Mouse (Mus musculus) heart, adult 2 months (tissue): ENCODE results near the gene Nfkbil1. TPM values are rescaled to one million over a fixed set of nuclear protein-coding genes. Genes with fewer than 3 reads are reported as not detected.

ENCODE experiments used
- DNase-seq, 2 experiments: peaks; one replicate each; pipeline ENCODE4 v3.0.0; 2021
- H3K27ac ChIP-seq: fragments of 200-600 bp; 2 replicates; pipeline ENCODE4 v1.8.1; 2022
- H3K27me3 ChIP-seq: fragments of 200-500 bp; 2 replicates; pipeline ENCODE4 v1.6.1; 2012; ENCODE audit warnings: mild to moderate bottlenecking, low read length, inconsistent platforms, mixed read lengths; ENCODE audit not compliant: control insufficient read depth, insufficient read depth
- H3K36me3 ChIP-seq: fragments of 200-500 bp; 2 replicates; pipeline ENCODE4 v1.6.1; 2012; ENCODE audit warnings: low read length, inconsistent platforms; ENCODE audit not compliant: control insufficient read depth, insufficient read depth
- H3K4me1 ChIP-seq: fragments of 200-500 bp; 2 replicates; pipeline ENCODE4 v1.6.1; 2011; ENCODE audit warnings: low read length; ENCODE audit not compliant: control insufficient read depth, insufficient read depth
- H3K4me3 ChIP-seq: fragments of 200-600 bp; 2 replicates; pipeline ENCODE4 v1.8.1; 2022
- H3K79me2 ChIP-seq: fragments of 200-500 bp; replicated peaks from 2 replicates; pipeline ENCODE4 v1.6.1; 2012; ENCODE audit warnings: mild to moderate bottlenecking, inconsistent platforms, low read length, moderate library complexity, mixed read lengths; ENCODE audit not compliant: control insufficient read depth, insufficient read depth
- H3K9ac ChIP-seq: fragments of 200-500 bp; 2 replicates; pipeline ENCODE4 v1.6.1; 2012; ENCODE audit warnings: low read depth, mild to moderate bottlenecking, control low read depth, inconsistent platforms, low read length, mixed read lengths
- CTCF ChIP-seq: fragments of 200-600 bp; IDR thresholded peaks from 2 replicates; pipeline ENCODE4 v1.8.1; 2022; ENCODE audit warnings: antibody characterized with exemption, mild to moderate bottlenecking, moderate library complexity
- EP300 ChIP-seq: fragments of 200-500 bp; IDR thresholded peaks from 2 replicates; pipeline ENCODE4 v1.6.1; 2011; ENCODE audit warnings: low read depth, low read length, control low read depth; ENCODE audit not compliant: insufficient read depth
- POLR2A ChIP-seq: fragments of 200-500 bp; IDR thresholded peaks from 2 replicates; pipeline ENCODE4 v1.6.1; 2011; ENCODE audit warnings: mild to moderate bottlenecking, low read depth, low read length, control low read depth; ENCODE audit not compliant: insufficient read depth
- WGBS: fragments of 180-500 bp; shearing (Covaris S2); methylation state at CpG from one replicate; pipeline ENCODE4 v1.1.7; 2018; 5-methylcytosine and 5-hydroxymethylcytosine counted together
- intact Hi-C: fragments of 180-260 bp; cut with DNase I; formaldehyde crosslinking; loops from one replicate; pipeline ENCODE4 v1.15.1; 2025
- polyA plus RNA-seq: library from polyadenylated mRNA; depleted of rRNA; stranded (reverse); fragments of >200 nt; gene quantifications from 2 replicates; pipeline ENCODE4 v1.2.3, GENCODE M21; 2012
- total RNA-seq, 2 experiments: library from RNA; stranded (reverse); gene quantifications; 2 replicates each; pipeline ENCODE4 v1.2.3; 2021

Nfkbil1 gene
- total and polyA plus RNA-seq, 3 experiments: 5.0 to 8.2 (median 6.5) TPM

GRCm38 (mm10) chr17:35257378-35257777, 21.8 kb upstream of the Nfkbil1 start:
- peak overlapping the region; percentile 89 for H3K27ac ChIP-seq
- TF ChIP-seq CTCF (no peak), POLR2A (no peak), EP300 (no peak)
- H3K4me1 ChIP-seq: no peaks in the 10 kb centered on the region; the same call in 1 of the 2 replicates
- no peak overlapping the region for H3K4me3 ChIP-seq
- intact Hi-C loops: loop anchor here (5.0 kb wide), 1 partner anchor 35 kb away; no protein-coding TSS in a partner anchor
- no peaks in the 10 kb centered on the region for H3K36me3 ChIP-seq
- no peaks in the 10 kb centered on the region for H3K79me2 ChIP-seq
- WGBS: 36% methylated on average over 1 of the region's 1 CpGs
- no peaks in the 10 kb centered on the region for H3K27me3 ChIP-seq
- H3K9ac ChIP-seq: no peak overlapping the region
- no peak for DNase-seq

- WGBS: 44% methylated on average over 4 of the region's 4 CpGs
- H3K9ac ChIP-seq: no peak overlapping the region
- H3K4me1 ChIP-seq: no peaks in the 10 kb centered on the region; the same call in 1 of the 2 replicates
- no peaks in the 10 kb centered on the region for H3K36me3 ChIP-seq
- TF ChIP-seq CTCF: no peak
- TF ChIP-seq EP300: no peak
- TF ChIP-seq POLR2A: no peak
- H3K27me3 ChIP-seq: no peaks in the 10 kb centered on the region
- DNase-seq: no peak
- intact Hi-C loops: loop anchor here (5.0 kb wide), 1 partner anchor 37 kb away; no protein-coding TSS in a partner anchor
- H3K4me3 ChIP-seq: no peak overlapping the region
- no peak overlapping the region for H3K27ac ChIP-seq
- H3K79me2 ChIP-seq: no peaks in the 10 kb centered on the region
These were observed 20.1 kb upstream of the Nfkbil1 start for GRCm38 (mm10) chr17:35255704-35256103.

DNA sequence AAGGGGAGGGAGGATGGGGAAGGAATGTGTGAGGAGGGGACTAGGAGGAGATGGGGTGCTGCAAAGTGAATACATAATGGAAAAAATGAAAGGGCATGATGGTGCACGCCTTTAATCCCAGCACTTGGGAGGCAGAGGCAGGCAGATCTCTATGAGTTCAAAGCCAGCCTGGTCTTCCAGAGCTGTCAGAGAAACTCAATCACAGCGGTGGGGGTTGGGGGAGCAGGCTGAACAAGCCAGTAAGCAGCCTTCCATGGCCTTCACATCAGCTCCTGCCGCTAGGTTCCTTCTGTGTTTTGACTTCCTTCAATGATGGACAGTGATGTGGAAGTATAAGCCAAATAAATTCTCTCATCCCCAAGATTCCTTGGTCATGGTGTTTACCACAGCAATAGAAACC, 19.7 kb upstream of the Nfkbil1 start:
- WGBS: 73% methylated on average over 3 of the region's 3 CpGs

GRCm38 (mm10) chr17:35254241-35255098, 18.9 kb upstream of the Nfkbil1 start:
- Histone ChIP-seq H3K4me3 (no peak overlapping the region), H3K27me3 (no peaks in the 10 kb centered on the region), H3K27ac (no peak overlapping the region), H3K36me3 (no peaks in the 10 kb centered on the region), H3K4me1 (no peaks in the 10 kb centered on the region; the same call in 1 of the 2 replicates), H3K9ac (no peak overlapping the region), H3K79me2 (no peaks in the 10 kb centered on the region)
- WGBS: 65% methylated on average over 11 of the region's 11 CpGs
- TF ChIP-seq CTCF: peak; percentile 98
- peak; percentile 40; the same call in 1 of the 2 replicates for TF ChIP-seq POLR2A
- TF ChIP-seq EP300: 0 out of 2 replicates have a peak, but pooled peaks have one; percentile 39
- intact Hi-C loops: loop anchor here (5.0 kb wide), 1 partner anchor 38 kb away; no protein-coding TSS in a partner anchor
- DNase-seq: peak; percentile 60 to 74

More for the DNA sequence above, 19.7 kb upstream of the Nfkbil1 start:
- DNase-seq: no peak
- Histone ChIP-seq H3K4me1 (no peaks in the 10 kb centered on the region; the same call in 1 of the 2 replicates), H3K27ac (no peak overlapping the region), H3K27me3 (no peaks in the 10 kb centered on the region), H3K79me2 (no peaks in the 10 kb centered on the region), H3K9ac (no peak overlapping the region), H3K36me3 (no peaks in the 10 kb centered on the region), H3K4me3 (no peak overlapping the region)
- intact Hi-C loops: loop anchor here (5.0 kb wide), 1 partner anchor 37 kb away; no protein-coding TSS in a partner anchor
- TF ChIP-seq EP300 (no peak), CTCF (no peak), POLR2A (no peak)

GRCm38 (mm10) chr17:35253293-35254093, 17.9 kb upstream of the Nfkbil1 start:
- Histone ChIP-seq H3K9ac (no peak overlapping the region), H3K27ac (no peak overlapping the region), H3K27me3 (no peaks in the 10 kb centered on the region), H3K36me3 (no peaks in the 10 kb centered on the region), H3K4me3 (no peak overlapping the region), H3K79me2 (no peaks in the 10 kb centered on the region), H3K4me1 (no peaks in the 10 kb centered on the region)
- TF ChIP-seq EP300 (no peak), CTCF (no peak), POLR2A (no peak)
- WGBS: 81% methylated on average over 32 of the region's 32 CpGs
- no peak for DNase-seq
- intact Hi-C loops: no loop called here
